Mouse (Mus musculus) adrenal gland, adult 2 months (tissue): ENCODE measurements around the gene Ldlr. TPM values are rescaled to one million over a fixed set of nuclear protein-coding genes. Genes with fewer than 3 reads are reported as not detected.
"Not testable (repeated sequence)": the region's sequence is repeated elsewhere in the genome, so short reads cannot be mapped to it uniquely, and the experiment has no call there.

Source experiments
- DNase-seq: peaks from one replicate; pipeline ENCODE4 v3.0.0; 2021
- polyA plus RNA-seq: library from polyadenylated mRNA; depleted of rRNA; stranded (reverse); fragments of >200 nt; gene quantifications from 2 replicates; pipeline ENCODE4 v1.2.3, GENCODE M21; 2012
- total RNA-seq, 2 experiments: library from RNA; stranded (reverse); gene quantifications; 2 replicates each; pipeline ENCODE4 v1.2.3; 2021

Ldlr gene
- total and polyA plus RNA-seq, 3 experiments = 61.6 to 210 (median 143) TPM

DNA sequence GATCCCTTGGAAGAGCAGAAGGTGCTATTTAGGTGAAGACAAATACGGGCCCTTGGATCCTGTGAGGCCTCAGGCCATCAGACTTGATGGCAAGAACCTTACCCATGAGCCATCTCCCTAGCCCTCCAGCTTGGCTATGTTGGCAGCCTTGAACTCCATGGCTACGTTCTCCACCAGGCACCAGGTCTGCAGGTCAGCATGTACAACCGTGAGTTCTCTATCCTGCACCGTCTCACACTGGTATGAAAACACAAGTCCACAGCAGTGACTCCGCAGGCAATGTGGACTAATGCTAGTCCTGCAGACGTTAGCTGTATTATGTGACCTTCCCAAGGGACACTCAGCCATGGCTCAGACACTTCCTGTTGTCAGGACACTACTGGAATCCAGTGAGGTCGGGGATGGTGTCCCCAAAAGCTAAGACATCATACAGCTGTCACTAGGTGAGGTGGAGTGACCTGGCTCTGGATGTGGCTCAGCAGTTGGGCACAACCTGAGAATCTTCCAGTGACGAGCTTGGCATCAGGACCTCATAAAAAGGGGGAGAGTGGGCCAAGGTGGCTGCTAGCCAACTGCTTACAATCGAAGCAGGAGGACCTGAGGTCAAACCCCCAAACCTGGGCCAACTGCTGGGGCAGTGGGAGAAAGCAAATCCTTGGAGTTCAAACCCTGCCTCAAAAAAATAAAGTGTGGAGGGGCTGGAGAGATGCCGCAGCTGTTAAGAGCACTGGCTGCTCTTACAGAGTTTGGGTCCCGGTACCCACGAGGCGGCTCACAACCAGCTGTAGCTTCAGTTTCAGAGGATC is 31.4 kb downstream of the Ldlr start:
- DNase-seq = no peak

DNA sequence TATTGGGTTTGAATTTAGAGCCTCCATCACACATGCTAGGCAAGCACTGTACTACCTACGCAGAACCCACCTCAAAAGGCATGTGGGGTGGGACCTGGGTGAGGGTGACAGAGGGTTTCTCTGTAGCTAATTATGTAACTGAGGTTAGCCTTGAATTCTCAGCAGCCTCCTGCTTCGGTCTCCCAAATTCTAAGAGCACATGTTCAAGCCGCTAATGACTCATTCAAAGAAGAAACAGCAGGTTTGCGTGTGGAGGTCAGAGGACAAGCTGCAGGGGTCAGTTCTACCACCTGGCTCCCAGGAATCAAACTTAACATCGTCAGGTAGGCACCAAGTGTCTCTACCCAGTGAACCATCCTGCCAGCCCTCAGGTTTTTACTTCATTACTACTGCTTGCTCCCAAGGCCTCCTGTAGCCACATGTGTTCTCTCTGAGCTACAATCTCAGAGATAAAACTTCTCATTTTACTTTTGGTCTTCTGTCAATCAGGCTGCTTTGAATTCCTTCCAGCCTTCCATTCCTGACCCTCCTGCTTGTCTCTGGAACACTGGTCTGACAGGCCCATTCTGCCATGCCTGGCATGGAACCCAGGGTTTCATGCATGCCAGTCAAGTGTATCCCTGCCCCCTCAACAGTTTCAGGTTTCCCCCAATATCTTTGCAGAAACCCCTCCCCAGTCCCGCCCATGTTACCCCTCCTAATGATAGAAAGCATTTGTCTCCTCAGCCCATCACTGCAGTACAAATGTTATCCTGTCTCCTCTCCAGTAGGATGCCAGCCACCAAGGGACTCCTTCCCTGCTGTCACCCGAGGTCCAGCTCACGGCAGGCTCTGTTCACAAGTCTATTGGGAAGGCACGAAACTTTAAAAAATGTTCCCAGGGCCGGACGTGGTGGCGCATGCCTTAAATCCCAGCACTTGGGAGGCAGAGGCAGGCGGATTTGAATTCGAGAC is 35.6 kb downstream of the Ldlr start:
- DNase-seq = no peak

DNA sequence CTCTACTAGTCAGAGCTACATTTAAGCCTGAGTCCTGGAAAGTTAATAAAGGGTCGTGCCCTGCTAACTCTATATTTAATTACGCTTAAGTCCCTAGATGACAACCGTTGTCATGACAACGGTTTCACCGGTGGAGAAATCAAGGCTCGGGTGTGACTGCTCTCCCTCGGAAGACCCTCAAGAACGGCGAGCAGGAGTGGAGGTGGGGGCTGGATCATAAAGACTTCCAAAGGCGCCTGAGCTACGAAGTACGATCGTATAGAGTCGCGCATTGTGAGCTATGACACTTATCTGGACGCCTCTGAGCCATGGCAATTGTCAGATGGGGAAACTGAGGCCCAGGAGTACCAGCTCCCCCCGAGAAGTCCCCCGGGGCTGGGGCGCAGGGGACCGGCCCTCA is 36.4 kb downstream of the Ldlr start:
- no peak for DNase-seq

DNA sequence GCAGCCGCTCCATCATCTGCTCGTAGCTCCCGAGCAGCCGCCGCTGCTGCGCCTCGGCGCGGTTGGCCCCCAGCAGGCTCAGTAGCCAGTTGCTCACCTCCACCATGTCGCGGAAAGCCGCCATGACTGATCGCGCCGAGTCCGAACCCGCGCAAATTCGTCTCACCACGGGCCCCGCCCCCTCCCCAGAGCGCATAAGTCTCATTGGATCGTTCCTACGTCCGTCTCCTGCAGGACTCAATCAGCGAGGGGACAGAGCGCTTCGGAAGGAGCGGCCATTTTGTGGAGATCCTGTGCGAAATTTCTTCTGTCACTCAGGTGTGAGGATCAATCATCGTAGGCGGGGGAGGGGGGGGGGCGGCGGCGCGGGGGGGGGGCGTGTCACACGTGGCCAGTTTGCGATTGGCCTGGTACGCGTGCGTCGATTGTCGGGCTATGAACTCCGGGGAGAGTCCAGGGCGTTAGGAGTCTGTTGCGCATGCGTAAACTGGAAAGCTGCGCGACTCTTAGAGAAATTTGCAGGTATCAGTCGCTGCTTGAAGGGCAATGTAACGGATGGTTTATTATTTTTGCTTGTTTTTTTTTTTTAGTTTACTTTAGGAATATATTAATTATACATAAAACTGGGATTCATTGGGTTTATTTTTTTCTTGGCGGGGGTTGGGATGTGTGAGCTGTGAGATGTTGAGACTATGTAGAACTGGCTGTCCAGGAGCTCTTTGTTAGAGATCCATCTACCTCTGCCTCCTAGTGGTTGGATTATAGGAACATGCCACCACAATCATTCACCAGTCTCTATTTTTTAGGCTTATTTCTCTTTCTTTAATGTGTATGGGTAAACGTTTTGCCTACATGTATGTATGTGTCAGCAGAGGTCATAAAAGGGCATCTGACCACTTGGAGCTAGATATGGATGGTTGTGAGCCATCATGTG is 37.1 kb downstream of the Ldlr start, which contains the start of gene Spc24:
Gene Spc24, minus strand, starts transcription at position 149 of the 934 bp plus-strand sequence.
- DNase-seq = peak; percentile 96

DNA sequence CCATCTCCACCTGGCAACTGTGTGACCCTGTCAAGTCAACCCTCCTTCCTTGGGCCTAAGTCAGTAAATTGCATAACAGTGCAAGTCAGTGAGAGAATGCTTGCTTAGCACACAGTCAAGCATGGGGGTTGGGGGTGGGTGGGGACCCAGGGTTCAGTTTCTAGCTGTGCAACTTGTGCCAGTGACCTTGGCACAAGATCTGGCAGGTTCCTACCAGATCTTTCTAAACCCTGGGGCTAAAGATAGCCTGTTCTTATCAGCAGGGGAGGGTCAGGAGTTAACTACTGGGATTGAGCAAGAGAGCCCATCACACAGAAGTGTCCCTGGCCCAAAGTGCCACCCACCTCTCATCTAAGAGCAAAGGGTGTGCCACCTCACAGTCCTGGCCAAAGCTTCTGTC is 38.9 kb downstream of the Ldlr start:
- DNase-seq = peak; percentile 50

DNA sequence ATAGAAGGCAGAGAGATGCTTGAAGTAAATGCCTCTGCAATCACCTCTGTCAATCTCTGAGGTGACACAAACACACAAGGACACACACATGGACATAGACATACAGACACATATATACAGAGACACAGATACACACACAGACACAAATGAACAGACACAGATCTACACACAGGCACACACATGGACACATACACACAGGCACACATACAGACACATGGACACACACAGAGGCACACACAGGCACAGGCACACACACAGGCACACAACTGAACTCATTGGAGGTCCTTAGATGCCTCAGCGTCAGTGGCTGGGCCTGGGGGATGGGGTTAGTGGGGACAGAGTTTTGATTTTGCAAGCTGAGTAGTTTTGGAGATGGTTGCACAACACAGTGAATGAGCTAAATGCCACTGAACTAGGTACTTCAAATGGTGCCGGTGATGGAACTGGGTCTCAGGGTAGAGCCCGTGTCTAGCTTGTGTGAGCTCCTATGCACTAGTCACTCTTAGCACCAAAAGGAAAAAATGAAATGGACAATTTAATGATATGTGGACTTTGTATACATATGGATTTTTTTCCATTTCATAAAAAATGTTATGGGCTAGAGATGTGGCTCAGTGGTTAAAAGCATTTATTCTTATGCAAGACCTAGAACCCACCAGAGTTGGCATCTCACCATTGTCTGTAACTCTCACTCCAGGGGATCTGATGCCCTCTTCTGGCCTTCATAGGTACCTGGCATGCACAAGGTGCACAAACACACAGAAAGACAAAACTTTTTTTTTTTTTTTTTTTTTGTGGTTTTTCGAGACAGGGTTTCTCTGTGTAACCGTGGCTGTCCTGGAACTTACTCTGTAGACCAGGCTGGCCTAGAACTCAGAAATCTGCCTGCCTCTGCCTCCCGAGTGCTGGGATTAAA is 41.1 kb downstream of the Ldlr start:
- DNase-seq = peak; percentile 35

DNA sequence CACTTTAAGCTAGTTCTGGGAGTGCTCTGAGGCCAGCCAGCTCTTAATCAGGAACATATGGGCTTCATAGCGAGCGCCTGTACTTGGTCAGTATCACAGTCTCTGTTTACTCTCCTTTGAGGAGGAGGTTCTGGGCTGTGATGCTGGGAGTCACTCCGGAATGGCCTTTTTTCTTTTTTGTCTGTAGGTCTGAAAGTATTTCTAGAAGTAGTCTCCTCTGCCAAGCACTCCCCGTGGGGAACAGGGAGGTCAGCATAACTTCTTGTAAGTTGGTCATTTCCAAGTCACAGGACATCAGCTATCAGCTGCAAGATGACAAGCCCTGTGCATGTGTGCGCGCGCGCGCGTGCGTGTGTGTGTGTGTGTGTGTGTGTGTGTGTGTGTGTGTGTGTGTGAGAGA is 44.6 kb downstream of the Ldlr start:
- DNase-seq = no peak

DNA sequence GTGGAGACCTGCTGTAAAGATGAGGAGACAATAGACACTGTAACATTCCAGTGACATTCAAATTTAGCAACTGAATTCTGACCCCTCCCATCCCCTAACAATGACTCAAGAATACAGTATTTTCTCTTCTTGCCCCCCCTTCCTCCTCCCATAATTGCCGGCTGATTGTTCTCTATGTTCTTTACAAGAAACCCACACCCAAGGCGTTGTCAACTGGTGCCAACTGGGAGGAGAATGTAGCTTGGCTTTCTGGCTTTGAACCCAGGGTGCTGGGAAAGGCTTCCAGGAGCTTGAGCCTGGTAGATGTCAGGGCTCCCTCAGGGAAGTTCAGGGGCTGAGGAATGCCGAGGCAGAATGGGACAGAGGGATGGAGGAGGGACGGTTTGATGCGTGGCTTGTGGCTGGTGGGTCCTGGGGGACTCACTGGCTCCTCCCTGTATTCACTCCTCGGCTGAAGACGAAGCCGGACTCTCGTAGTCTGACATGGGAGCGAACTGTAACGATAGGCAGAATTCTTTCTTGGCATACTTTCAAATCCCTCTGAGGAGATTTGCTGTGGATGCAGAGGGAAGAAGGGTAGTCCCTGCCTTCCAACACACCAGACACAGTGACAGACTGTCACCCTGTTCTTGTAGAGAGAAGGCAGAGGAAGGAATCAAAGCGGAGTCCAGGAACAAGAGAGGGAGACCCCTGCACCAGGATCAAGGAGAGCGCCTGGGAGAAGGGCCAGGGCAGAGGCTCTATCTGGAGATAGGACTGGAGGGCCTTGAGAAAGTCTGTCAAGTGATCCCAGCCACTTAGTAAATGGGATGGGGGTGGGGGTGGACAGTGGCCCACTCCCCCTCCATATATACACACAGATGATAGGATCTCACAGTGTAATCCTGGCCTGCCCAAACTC is 45.5 kb downstream of the Ldlr start:
- no peak for DNase-seq

DNA sequence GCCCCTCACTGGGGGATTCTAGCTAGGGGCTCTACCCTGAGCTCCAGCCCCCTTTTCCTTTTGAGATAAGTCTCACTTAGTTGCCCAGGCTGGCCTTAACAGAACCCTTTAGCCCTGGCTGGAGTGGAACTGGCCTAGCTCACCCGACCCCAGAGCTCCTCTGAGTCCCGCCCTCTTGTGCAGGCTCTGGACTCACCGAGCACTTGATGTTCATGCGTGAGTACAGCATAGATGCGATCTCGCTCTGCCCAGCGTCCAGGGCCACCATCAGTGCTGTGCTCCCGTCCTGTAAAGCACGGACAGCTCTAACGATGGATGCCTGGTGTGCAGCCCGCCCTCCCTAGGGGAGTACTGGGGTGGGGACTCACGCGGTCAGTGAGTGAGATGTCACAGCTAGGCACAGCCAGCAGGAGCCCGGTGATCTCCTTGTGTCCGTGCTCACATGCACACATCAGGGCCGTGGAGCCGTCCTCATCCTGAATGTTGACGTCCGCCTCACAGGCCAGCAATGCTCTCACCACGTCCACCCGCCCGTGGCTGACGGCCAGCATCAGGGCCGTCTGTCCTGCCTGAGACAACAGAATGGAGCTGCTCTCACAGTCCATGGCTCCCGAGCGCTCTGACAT is 46.4 kb downstream of the Ldlr start:
- peak; percentile 36 for DNase-seq

DNA sequence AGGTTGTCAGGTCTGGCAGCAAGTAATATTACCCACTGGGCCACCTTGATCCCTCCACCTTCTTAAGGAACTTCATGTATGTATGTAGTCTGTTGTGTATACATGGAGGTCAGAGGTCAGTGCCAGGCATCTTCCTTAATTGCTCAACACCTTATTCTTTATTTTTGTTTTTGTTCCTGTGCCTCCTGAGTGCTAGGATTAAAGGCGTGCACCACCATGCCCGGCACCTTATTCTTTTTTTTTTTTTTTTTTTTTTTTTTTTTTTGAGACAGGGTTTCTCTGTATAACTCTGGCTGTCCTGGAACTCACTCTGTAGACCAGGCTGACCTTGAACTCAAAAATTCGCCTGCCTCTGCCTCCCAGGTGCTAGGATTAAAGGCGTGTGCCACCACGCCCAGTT is 50.1 kb downstream of the Ldlr start:
- DNase-seq = not testable (repeated sequence)

DNA sequence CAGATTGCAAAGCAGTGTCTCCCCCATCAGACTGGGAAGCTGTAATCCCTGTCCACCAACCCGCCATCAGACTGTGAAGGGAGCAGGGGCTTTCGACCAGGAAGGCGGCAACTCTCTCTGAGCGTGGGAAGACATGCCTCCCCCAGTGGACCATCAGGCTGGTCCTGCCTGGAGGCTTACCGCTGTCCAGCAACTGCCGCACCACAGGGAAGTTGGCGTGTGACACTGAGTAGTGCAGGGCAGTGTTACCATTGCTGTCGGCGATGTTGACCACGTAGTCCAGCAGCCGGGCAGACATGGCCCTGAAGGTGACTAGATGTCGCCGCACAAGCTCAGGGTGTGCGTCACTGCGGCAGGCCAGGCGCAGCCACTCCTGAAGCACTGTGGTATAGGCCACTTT is 51.1 kb downstream of the Ldlr start:
- no peak for DNase-seq

DNA sequence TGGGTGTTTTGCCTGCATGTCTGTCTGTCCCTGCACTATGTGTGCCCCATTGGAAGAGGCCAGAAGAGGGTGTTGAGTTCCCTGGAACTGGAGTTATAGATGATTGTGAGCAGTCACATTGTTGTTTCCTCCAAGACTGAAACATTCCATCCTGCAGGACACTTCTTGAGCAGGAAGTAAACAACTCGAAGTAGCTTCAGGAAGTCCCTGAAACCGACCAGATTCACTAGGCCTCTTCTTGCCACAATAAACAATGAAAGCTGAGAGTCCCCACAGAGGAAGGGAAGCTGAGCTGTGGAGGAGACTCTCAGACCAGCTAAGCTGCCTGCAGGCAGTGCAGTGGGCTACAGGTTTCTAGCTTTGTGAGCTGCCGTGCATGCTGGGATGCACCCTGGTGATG is 54.4 kb downstream of the Ldlr start:
- no peak for DNase-seq

DNA sequence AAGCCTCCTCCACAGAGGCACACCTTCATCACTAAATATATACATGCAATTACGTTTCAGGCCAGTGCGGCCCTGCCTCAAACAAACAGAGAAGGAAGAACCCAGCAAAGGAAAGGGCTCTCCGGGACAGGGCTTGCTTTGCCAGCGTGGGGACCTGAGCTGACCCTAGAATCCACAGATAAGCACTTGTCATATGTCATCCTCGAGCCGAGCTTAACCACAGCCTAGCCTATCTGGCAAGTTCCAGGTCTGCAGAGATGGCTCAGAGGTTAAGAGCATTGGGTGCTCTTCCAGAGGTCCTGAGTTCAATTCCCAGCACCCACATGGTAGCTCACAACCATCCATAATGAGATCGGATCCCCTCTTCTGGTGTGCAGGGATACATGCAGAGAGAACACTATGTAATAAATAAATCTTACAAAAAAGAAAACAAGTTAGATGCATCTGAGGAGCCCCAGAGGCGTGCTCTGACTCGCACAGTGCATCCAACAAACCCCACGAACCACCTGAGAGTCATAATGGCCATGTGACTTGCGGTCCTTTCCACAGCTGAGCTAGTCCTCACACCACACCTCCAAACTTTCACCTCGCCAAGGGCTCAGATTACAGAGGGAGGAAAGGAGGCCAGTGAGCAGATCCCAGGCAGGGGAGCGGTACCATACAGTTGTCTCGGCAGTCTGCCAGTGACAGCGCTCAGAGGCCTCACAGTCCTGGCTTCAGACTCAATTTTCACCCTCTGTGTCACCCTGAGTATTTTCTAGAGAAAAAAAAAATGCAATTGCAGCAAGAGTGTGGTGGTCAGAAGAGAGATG is 58.6 kb downstream of the Ldlr start:
- DNase-seq = no peak

DNA sequence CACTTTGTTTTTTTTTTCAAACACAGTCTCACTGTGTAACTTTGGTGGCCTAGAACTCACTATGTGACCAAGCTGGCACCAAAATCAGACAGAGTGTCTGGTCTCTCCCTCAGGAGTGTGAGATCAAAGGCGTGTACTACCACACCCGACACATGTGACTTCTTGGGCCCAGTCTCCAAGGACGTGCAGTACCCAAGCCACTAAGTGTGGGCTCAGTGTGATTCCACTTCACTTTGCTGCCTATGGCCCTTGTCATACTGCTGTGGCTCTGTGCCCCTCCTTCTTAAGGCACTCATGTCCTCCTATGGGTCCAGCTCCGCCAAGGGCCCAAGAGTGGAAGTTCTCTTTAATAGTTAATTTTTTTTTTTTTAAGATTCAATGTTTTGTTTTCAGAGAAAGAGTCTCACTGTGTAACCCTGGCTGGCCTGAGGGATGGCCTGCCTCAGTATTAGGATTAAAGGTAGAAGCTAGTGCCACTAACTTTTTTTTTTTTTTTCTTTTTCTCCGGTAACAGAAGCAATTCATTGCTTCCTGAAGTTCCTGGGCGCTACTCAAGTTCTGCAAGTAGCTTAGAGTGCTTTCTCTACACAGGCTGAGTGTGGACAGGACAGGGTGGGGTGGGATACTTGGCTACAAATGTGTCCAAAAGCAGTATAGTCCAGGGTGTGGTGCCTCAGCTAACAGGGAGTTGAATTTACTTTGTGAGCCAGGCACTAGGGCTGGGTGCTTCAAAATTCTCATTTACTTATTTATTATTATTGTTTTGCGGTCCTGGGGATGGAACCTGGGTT is 61.4 kb downstream of the Ldlr start:
- DNase-seq = no peak

DNA sequence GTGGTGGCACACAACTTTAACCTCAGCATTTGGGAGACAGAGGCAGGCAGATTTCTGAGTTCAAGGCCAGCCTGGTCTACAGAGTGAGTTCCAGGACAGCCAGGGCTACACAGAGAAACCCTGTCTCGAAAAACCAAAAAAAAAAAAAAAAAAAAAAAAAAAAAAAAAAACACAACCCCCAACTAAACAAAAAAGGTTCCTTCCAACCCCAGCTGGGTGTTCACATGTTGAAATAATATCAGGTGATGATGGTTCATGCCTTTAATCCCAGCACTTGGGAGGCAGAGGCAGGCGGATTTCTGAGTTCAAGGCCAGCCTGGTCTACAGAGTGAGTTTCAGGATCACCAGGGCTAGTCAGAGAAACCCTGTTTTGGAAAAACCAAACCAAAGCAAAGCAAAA is 63.0 kb downstream of the Ldlr start:
- not testable (repeated sequence) for DNase-seq

DNA sequence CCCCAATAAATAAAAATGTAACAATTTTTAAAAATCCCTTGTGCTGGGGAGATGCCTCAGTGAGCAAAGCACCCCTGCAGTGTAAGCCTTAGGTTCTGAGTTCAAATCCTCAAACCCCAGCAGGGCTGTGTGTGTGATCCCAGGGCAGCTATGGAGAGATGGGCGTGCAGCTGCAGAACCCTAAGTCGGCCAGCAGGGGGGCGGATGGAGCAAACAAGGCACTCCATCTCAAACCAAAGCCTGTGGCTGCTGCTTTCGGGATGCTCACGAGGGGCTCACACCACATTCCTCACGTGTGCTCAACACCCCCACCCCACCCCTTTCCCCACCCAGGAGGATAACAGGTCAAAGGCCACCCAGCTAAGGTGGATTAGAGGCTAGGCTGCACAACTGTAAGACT is 63.6 kb downstream of the Ldlr start:
- DNase-seq = peak; percentile 73

DNA sequence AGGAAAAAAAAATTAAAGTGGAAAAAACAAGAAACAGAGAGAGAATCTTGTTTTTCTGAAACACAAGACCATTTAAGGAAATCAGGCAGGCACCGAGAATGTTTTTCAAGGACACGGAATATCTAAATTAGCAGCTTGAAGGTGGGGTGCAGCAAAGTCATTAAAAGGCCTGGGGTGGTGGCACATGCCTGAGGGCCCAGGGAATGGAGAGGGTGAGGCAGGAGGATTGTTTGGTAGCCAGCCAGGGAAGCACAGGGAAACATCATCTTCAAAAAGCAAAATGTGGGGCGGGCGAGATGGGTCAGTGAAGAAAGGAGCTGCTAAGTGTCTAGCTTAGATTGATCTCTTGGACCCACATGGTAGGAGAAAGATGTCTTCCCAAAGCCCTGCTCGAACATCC is 64.4 kb downstream of the Ldlr start:
- no peak for DNase-seq
